Mouse (Mus musculus): Measurements from ENCODE around the gene Castor2.
A peak's percentile ranks its signal among the peaks of the same experiment; 100 is the strongest.

GRCm38 (mm10) chr5:134173206-134173605, 73.7 kb downstream of the Castor2 start:
- TF ChIP-seq ZMIZ1 (IDR thresholded peaks at IDR 0.05; ENCODE audit: low read depth, low read length): no peak
- peak; percentile 33 for TF ChIP-seq RAD21 (IDR thresholded peaks at IDR 0.05; ENCODE audit: low read depth, low read length)
- no peak for TF ChIP-seq POLR2A (IDR thresholded peaks at IDR 0.05; ENCODE audit: control insufficient read depth in 1 of 2, insufficient read depth in 1 of 2, low read depth in 1 of 2, low read length in 2 of 2, poor library complexity in 1 of 2)
- peak; percentile 87 to 97 (median 92) for TF ChIP-seq CTCF (IDR thresholded peaks at IDR 0.05 in 2 of 3, conservative IDR thresholded peaks at IDR 0.05 in 1 of 3; ENCODE audit: control insufficient read depth in 1 of 3, insufficient read depth in 1 of 3, low read depth in 2 of 3, low read length in 3 of 3, poor library complexity in 1 of 3, severe bottlenecking in 1 of 3)
- TF ChIP-seq ZKSCAN1 (IDR thresholded peaks at IDR 0.05; ENCODE audit: low read depth, low read length): no peak
- TF ChIP-seq CHD2 (IDR thresholded peaks at IDR 0.05; ENCODE audit: low read length): no peak
- no peak for TF ChIP-seq EP300 (IDR thresholded peaks at IDR 0.05; ENCODE audit: low read depth in 1 of 2, low read length in 2 of 2)
- TF ChIP-seq USF1 (IDR thresholded peaks at IDR 0.05; ENCODE audit: low read depth, low read length): no peak
- TF ChIP-seq ZC3H11A (IDR thresholded peaks at IDR 0.05; ENCODE audit: low read depth, low read length): peak; percentile 15; the same call in 1 of the 2 replicates
- TF ChIP-seq MAX (IDR thresholded peaks at IDR 0.05; ENCODE audit: low read length): peak; percentile 60; the same call in 1 of the 2 replicates
- no peak for TF ChIP-seq RCOR1 (IDR thresholded peaks at IDR 0.05; ENCODE audit: low read depth, low read length)
- no peak for TF ChIP-seq USF2 (IDR thresholded peaks at IDR 0.05; ENCODE audit: borderline replicate concordance in 1 of 2, insufficient read depth in 1 of 2, low read depth in 1 of 2, low read length in 2 of 2)
- TF ChIP-seq KAT2A (conservative IDR thresholded peaks at IDR 0.05; ENCODE audit: low read depth, low read length): no peak
- no peak for TF ChIP-seq TCF12 (IDR thresholded peaks at IDR 0.05; ENCODE audit: low read depth, low read length)
